Mouse (Mus musculus) bone marrow macrophage, adult 2 months (primary cell): Measurements from ENCODE around the gene Gm49373. TPM values are rescaled to one million over a fixed set of nuclear protein-coding genes. Genes with fewer than 3 reads are reported as not detected.

Source experiments
- H3K27ac ChIP-seq: 2 replicates; pipeline ENCODE4 v1.5.1; 2012; ENCODE audit warnings: low read depth, low read length; ENCODE audit not compliant: insufficient read depth
- H3K4me1 ChIP-seq: 2 replicates; pipeline ENCODE4 v1.6.1; 2012; ENCODE audit warnings: low read length; ENCODE audit not compliant: control insufficient read depth, insufficient read depth
- H3K4me3 ChIP-seq: 2 replicates; pipeline ENCODE4 v1.5.1; 2012; ENCODE audit warnings: mild to moderate bottlenecking, low read length, moderate library complexity; ENCODE audit not compliant: insufficient read depth
- CTCF ChIP-seq: IDR thresholded peaks from 2 replicates; pipeline ENCODE4 v1.5.1; 2012; ENCODE audit warnings: low read depth, mild to moderate bottlenecking, low read length, moderate library complexity
- POLR2A ChIP-seq: IDR thresholded peaks from 2 replicates; pipeline ENCODE4 v1.6.1; 2012; ENCODE audit warnings: mild to moderate bottlenecking, low read depth, low read length, borderline replicate concordance
- polyA plus RNA-seq: library from polyadenylated mRNA; stranded (reverse); fragments of >200 nt; gene quantifications from 2 replicates; pipeline ENCODE4 v1.2.4, GENCODE M21; 2012; ENCODE audit not compliant: missing spikeins, insufficient read depth, insufficient read length

Gm49373 gene
- polyA plus RNA-seq, 1 experiment: not detected

DNA sequence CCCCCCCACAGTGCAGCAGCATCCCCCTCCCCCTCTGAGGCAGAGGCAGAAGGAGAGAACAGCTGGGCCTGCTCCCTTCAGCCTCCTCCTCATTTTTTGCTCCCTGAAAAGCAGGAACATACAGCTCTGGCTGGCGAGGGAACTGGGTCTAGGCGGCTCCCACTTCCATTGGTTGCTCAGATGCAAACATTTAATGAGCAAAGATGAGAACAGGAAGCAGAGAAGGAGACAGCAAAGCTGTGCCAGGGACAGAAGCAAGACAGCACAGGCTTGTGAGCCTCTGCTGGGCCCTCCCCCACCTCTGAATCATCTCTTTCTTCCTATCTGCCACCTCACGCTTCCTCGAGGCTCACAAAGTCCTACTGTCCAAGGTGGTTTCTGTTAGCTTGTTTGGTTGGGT lies 31.6 kb downstream of the Gm49373 start:
- TF ChIP-seq POLR2A: no peak
- TF ChIP-seq CTCF: no peak
- Histone ChIP-seq H3K4me3 (no peak overlapping the region), H3K27ac (no peak overlapping the region), H3K4me1 (peaks cover 15% of the 10 kb centered on the region)

DNA sequence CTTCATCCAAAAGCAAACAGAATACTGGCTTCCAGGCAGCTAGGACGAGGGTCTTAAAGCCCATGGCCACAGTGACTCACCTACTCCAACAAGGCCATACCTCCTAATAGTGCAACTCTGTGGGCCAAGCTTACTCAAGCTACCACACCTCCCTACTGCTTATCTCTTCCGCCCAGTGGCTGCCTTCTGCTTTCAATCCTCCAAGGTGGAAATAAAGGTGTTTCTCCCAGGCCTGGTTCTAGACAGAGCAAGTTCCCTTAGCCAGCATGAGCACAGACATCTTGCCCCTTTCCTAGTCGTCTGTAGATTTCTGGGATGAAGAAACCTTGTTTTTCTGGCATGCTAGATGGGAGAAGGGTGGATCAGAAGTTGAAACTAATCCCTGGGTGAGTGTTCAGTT lies 33.1 kb downstream of the Gm49373 start:
- Histone ChIP-seq H3K4me1 (peaks cover 15% of the 10 kb centered on the region), H3K4me3 (no peak overlapping the region), H3K27ac (no peak overlapping the region)
- TF ChIP-seq POLR2A: no peak

DNA sequence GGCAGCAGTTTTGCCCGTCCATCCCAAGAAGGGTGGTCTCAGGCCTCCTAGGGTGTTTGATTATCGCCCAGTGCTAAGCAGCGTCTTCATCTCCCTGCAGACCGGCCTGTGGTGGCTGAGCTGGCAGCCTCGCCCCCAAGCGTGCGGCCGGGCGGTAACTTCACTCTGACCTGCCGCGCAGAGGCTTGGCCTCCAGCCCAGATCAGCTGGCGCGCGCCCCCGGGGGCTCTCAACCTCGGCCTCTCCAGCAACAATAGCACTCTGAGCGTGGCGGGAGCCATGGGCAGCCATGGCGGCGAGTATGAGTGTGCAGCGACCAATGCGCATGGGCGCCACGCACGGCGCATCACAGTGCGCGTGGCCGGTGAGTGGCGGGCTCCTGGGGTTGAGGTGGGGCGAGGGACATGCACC lies 35.4 kb downstream of the Gm49373 start:
- TF ChIP-seq CTCF (no peak), POLR2A (no peak)
- Histone ChIP-seq H3K4me1 (peaks cover 15% of the 10 kb centered on the region), H3K4me3 (no peak overlapping the region), H3K27ac (no peak overlapping the region)

DNA sequence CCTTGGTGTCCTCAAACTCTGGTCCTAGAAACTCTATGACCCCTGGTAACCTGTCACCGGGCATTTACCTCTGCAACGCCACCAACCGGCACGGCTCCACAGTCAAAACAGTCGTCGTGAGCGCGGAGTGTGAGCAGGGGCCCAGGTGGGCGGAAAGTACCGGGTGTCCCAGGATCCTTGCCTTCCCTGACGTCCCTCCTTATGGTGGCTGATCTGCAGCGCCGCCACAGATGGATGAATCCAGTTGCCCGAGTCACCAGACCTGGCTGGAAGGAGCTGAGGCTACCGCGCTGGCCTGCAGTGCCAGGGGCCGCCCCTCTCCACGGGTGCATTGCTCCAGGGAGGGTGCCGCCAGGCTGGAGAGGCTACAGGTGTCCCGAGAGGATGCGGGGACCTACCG lies 36.2 kb downstream of the Gm49373 start:
- peaks cover 14% of the 10 kb centered on the region for H3K4me1 ChIP-seq
- TF ChIP-seq POLR2A (no peak), CTCF (no peak)
- H3K4me3 ChIP-seq: no peak overlapping the region
- H3K27ac ChIP-seq: no peak overlapping the region

DNA sequence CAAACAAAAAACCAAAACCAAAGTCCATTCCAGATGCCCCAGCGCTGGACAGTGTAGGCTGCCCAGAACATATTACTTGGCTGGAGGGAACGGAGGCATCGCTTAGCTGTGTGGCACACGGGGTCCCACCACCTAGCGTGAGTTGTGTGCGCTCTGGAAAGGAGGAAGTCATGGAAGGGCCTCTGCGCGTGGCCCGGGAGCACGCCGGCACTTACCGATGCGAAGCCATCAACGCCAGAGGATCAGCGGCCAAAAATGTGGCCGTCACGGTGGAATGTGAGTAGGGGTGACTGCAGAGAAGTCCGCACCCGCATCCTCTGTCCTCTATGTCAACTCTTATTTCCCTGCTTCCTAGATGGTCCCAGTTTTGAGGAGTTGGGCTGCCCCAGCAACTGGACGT lies 36.7 kb downstream of the Gm49373 start:
- Histone ChIP-seq H3K4me3 (no peak overlapping the region), H3K4me1 (peaks cover 10% of the 10 kb centered on the region), H3K27ac (no peak overlapping the region)
- TF ChIP-seq CTCF (no peak), POLR2A (no peak)

DNA sequence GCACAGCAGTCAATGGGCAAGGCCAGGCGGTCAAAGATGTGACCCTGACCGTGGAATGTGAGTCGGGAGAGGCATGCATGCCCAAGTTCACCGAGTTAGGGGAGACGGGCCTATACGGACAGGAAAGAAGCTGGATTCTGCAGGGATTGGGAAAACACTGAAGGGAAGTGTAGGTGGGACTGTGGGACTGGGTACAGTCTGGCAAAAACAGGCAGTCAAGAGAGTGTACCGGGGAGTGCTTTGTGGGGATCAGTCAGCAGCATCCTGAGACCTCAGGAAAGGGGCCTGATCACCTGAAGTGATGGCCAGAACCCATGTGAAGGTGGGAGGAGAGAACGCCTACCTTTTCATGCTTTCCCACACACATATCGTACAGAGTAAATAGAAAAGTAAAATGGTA lies 37.3 kb downstream of the Gm49373 start:
- H3K27ac ChIP-seq: no peak overlapping the region
- peaks cover 6% of the 10 kb centered on the region for H3K4me1 ChIP-seq
- H3K4me3 ChIP-seq: no peak overlapping the region
- TF ChIP-seq POLR2A: no peak
- no peak for TF ChIP-seq CTCF

DNA sequence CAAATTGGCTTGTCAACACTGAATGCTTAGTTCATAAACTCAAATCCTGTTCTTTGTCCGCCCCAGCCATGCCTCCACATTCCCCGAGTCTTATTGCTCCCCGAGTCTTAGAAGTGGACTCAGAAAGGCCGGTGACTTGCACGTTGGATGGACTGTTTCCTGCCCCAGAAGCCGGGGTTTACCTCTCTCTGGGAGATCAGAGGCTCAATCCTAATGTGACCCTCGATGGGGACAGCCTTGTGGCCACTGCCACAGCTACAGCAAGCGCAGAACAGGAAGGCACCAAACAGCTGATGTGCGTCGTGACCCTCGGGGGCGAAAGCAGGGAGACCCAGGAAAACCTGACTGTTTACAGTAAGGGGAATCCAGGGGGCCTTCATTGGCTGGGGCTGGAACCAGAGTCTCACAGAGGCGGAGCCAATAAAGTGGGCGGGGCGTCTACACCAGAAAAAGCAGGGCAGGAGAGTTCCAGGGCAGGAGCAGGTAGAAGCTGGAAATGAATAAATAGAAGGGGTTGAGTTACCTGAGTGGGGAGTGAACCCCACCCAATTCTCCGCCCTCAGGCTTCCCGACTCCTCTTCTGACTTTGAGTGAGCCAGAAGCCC lies 38.3 kb downstream of the Gm49373 start:
- Histone ChIP-seq H3K4me3 (no peak overlapping the region), H3K27ac (no peak overlapping the region), H3K4me1 (0 out of 2 replicates have a peak, but pooled peaks cover 4% of the 10 kb centered on the region)
- TF ChIP-seq POLR2A (no peak), CTCF (no peak)

DNA sequence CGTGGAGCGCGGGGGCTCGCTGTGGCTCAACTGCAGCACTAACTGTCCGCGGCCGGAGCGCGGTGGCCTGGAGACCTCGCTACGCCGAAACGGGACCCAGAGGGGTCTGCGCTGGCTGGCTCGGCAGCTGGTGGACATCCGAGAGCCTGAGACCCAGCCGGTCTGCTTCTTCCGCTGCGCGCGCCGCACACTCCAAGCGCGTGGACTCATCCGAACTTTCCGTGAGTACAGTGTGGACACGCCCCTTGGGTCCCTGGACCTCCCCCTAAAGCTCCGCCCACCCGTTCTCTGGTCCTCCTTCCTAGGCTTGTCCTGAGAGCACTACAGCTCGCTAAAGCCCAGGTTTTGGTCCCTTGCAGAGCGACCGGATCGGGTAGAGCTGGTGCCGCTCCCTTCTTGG lies 39.8 kb downstream of the Gm49373 start:
- TF ChIP-seq POLR2A (no peak), CTCF (no peak)
- Histone ChIP-seq H3K4me3 (peak overlapping the region; percentile 66), H3K27ac (no peak overlapping the region), H3K4me1 (0 out of 2 replicates have a peak, but pooled peaks cover 4% of the 10 kb centered on the region)

DNA sequence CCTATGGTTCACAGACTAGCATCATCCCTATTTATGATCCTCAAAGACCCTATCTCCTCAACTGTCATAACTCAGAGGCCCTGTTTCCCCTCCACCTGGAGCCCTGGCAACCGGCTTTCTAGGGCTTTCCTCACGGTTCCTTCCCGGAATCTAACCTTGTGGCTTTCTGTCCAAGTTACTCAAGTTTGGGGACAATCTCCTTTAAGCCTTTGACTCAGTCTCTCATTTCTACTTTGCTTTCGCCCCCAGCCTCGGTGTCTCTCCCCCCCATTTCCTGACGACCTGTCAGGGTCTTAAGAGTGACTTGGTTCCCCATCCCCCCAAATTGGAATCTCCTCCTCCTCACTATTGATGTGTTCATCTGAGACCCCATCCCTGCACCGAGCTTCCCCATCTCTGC lies 40.4 kb downstream of the Gm49373 start:
- H3K4me3 ChIP-seq: peak overlapping the region; percentile 66
- no peak overlapping the region for H3K27ac ChIP-seq
- TF ChIP-seq POLR2A (no peak), CTCF (no peak)
- 0 out of 2 replicates have a peak, but pooled peaks cover 4% of the 10 kb centered on the region for H3K4me1 ChIP-seq

DNA sequence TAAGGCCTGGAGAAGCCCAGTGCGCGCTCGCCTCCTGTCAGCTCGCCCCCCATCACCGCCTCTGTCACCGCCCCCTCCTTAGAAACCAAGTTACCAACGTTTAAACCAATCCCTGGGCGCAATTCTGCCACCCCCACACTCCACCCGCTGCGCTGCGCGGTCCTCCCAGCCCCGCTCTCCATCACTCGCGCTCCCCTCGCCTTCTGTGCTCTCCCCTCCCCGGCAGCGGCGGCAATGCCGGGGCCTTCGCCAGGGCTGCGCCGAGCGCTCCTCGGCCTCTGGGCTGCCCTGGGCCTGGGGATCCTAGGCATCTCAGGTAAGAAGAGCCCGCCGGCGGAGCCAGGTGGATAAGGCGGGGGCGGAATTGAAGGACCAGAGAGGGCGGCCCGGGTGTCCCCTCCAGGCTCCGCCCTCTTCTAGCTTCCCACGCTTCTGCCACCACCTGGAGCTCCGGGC lies 41.0 kb downstream of the Gm49373 start, which contains the start of gene Icam5:
TSS of gene Icam5 (plus strand) at position 178 of the 456 bp plus-strand sequence.
- Histone ChIP-seq H3K4me3 (peak within 1 kb of the TSS; percentile 66), H3K4me1 (0 out of 2 replicates have a peak, but pooled peaks cover 4% of the 10 kb centered on the region), H3K27ac (peak within 1 kb of the TSS; percentile 73)
- no peak for TF ChIP-seq POLR2A
- no peak for TF ChIP-seq CTCF
